Mouse (Mus musculus) neural tube, embryonic 11.5 days (tissue): ENCODE results near the gene Pde4d. TPM values are rescaled to one million over a fixed set of nuclear protein-coding genes. Genes with fewer than 3 reads are reported as not detected.
A peak's percentile ranks its signal among the peaks of the same experiment; 100 is the strongest.

ENCODE experiments used
- ATAC-seq: fragments of 200-750 bp; cut with Nextera tagmentation; 2 replicates; pipeline ENCODE4 v1.8.0; 2017; ENCODE audit warnings: moderate number of reproducible peaks, mild to moderate bottlenecking, moderate TSS enrichment, moderate library complexity; ENCODE audit not compliant: insufficient read depth, low FRiP score, low TSS enrichment
- DNase-seq: peaks from one replicate; pipeline ENCODE4 v3.0.0-alpha.2; 2015; ENCODE audit warnings: low spot score
- H3K27ac ChIP-seq: fragments of 300-500 bp; sonication (generic); 2 replicates; pipeline ENCODE4 v1.5.1; 2014; ENCODE audit warnings: low read depth, mild to moderate bottlenecking, low read length
- H3K27me3 ChIP-seq: fragments of 300-500 bp; sonication (generic); 2 replicates; pipeline ENCODE4 v1.6.1; 2014; ENCODE audit warnings: mild to moderate bottlenecking, low read length, mixed read lengths; ENCODE audit not compliant: control insufficient read depth, insufficient read depth
- H3K36me3 ChIP-seq: fragments of 300-500 bp; sonication (generic); 2 replicates; pipeline ENCODE4 v1.6.1; 2014; ENCODE audit warnings: mild to moderate bottlenecking, low read length, moderate library complexity, mixed read lengths; ENCODE audit not compliant: control insufficient read depth, insufficient read depth
- H3K4me1 ChIP-seq: fragments of 300-500 bp; sonication (generic); 2 replicates; pipeline ENCODE4 v1.6.1; 2014; ENCODE audit warnings: low read length, mixed read lengths; ENCODE audit not compliant: control insufficient read depth, insufficient read depth
- H3K4me2 ChIP-seq: fragments of 300-500 bp; sonication (generic); 2 replicates; pipeline ENCODE4 v1.6.1; 2014; ENCODE audit warnings: low read depth, mild to moderate bottlenecking, moderate library complexity
- H3K4me3 ChIP-seq: fragments of 300-500 bp; sonication (generic); 2 replicates; pipeline ENCODE4 v1.5.1; 2014; ENCODE audit warnings: low read depth, low read length
- H3K9ac ChIP-seq: fragments of 300-500 bp; sonication (generic); 2 replicates; pipeline ENCODE4 v1.6.1; 2014; ENCODE audit warnings: mild to moderate bottlenecking, low read length
- H3K9me3 ChIP-seq: fragments of 300-500 bp; sonication (generic); 2 replicates; pipeline ENCODE4 v1.6.1; 2016; ENCODE audit warnings: low read length; ENCODE audit not compliant: control insufficient read depth
- WGBS: fragments of 180-500 bp; shearing (Covaris S2); extraction: QIAGEN DNeasy Blood & Tissue Kit; methylation state at CpG from one replicate; pipeline ENCODE4 v1.1.7; 2014; 5-methylcytosine and 5-hydroxymethylcytosine counted together
- polyA plus RNA-seq: library from polyadenylated mRNA; unstranded; fragments of >200 nt; fragmentation: Nextera tagmentation; extraction: Ambion mirVana; gene quantifications from 2 replicates; pipeline ENCODE4 v1.2.1, GENCODE M21; 2014

Pde4d gene
- polyA plus RNA-seq, 1 experiment from 2014 or later, result 11.1 TPM

DNA sequence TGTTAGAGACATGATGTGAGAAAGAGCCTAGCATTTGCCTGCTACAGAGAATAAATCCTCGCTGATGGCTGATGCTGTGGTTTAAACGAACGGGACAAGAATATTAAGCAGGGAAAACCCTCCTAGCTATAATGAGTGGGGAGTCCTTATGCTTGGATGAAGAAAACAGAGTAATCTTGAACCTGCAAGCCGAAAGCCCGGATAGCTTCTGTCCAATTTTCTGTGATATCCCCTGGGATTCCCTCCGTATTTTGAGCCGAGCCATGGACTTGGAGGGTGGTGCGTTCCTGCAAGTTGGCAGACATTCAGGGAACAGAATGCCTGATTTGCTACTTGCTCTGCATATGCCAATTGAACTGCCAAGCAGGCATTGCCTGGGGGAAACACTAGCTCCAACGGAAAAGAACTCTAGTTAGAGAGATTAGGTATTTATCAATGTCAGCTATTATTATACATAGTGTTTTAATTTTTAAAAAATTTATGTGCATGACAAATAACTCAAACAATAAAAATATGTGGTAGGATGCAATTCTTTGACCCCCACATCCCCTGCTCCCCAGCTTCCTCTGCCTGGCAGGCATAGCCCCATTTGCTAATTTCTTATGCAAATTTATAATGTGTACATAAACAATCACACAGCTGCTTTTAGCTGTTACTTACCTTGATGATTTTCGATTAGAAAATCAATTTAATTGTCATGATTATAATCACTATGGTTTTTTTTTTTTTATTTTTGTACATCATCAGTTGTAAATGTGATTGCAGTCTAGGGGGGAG is 603.7 kb downstream of the Pde4d start:
- WGBS, result 75% methylated on average over 10 of the region's 10 CpGs
- H3K9me3 ChIP-seq, result no peaks in the 10 kb centered on the region
- no peak overlapping the region for H3K4me3 ChIP-seq
- no peak overlapping the region for H3K4me2 ChIP-seq
- H3K9ac ChIP-seq, result no peak overlapping the region
- no peaks in the 10 kb centered on the region for H3K4me1 ChIP-seq
- H3K27ac ChIP-seq, result no peak overlapping the region
- DNase-seq (no peak), ATAC-seq (0 out of 2 replicates have a peak, but pooled peaks have one; percentile 13)
- H3K27me3 ChIP-seq, result no peaks in the 10 kb centered on the region
- H3K36me3 ChIP-seq, result no peaks in the 10 kb centered on the region

DNA sequence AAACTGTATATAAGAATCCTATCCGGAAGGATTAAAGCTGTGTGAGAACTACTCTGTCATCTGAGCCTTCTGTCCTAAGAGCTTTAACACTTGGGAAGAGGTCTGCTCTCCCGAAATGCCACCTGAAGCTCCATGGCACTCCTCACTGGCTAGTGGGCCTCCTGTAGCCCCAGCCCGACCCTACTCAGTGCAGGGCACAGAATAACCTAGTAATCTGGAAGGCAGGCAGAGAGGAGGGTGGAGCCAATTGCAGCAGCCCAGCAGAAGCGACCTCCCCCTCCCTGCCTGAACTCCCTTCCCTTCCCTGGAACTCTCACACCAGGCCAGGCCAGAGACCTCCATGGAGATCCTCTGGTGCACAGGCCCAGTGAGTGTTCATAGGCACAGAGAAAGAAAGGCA is 608.3 kb downstream of the Pde4d start:
- no peaks in the 10 kb centered on the region for H3K36me3 ChIP-seq
- DNase-seq (no peak), ATAC-seq (no peak)
- H3K27me3 ChIP-seq, result no peaks in the 10 kb centered on the region
- no peaks in the 10 kb centered on the region for H3K4me1 ChIP-seq
- H3K4me2 ChIP-seq, result no peak overlapping the region
- no peaks in the 10 kb centered on the region for H3K9me3 ChIP-seq
- WGBS, result 29% methylated on average over 4 of the region's 4 CpGs
- H3K27ac ChIP-seq, result no peak overlapping the region
- no peak overlapping the region for H3K4me3 ChIP-seq
- H3K9ac ChIP-seq, result no peak overlapping the region

DNA sequence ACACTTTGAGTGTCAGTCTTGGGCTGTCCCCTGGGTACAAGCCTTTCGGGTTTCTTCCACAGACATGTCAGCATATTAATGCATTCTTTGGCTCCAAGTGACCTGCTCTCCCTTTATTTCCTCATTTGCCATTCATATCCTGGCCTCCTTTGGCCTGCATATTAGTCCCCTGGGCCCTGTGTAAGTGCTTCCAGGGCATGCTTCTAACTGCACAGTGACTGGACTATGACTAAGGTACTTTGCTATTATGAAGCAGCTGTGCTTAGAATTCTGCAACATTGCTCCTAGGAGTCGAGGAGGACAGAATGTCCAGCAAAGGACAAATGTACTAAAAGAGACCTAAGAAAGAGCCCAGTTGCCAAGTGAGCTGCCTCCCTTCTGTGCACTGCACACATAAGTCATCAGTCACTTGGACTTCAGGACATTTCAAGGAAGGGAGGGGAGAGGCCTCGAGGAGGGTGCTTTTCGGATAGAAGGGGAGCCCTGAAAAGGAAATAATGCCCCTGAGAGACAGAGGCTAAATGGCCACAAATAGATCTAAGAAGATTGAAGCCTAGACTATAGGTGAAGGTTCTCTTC is 616.9 kb downstream of the Pde4d start:
- Histone ChIP-seq H3K4me2 (no peak overlapping the region), H3K27ac (no peak overlapping the region), H3K36me3 (no peaks in the 10 kb centered on the region), H3K4me1 (no peaks in the 10 kb centered on the region), H3K9ac (no peak overlapping the region), H3K27me3 (no peaks in the 10 kb centered on the region), H3K4me3 (no peak overlapping the region), H3K9me3 (no peaks in the 10 kb centered on the region)
- DNase-seq (peak; percentile 19), ATAC-seq (no peak)
- 74% methylated on average over 4 of the region's 4 CpGs for WGBS

DNA sequence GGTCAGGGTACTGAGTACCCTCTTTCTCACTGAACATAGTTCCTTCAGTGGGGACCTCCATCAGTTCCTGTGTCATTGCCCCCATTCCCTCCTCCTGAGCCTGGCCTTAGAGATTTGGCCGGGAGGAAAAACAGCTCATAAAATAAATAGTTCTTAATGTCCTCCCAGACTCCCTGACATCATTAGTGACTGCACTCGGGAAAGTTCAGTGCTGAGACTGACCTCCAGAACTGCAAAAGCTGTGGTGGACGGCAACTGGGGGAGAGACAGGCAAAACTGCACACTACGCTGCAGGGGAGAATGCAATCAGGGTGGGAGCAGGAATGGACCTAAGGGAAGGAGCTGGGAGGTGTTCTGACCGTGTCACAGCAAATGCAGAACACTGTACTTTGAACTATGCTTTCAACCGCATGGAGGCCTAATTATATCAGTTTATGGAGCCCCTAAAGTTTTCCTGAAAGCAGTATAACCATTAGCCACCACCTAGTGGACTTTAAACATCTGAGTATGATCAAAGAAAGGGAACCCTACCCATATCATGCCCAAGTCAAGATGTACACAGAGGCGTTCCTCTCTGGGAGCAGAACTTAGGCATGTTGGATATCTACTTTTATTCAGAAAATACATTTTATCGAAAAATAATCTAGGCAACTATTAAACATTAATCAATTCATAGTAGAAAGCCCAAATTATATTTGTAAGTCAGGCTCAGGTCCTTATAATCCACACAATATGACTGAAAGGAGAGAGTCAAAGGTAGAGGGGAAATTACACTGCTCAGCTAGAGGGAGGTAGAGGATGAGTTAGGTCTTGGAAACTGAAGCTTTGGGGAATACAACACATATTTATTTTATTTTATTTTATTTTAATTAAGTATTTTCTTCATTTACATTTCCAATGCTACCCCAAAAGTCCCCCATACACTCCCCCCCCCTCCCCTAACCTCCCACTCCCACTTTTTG is 618.8 kb downstream of the Pde4d start:
- H3K27me3 ChIP-seq, result no peaks in the 10 kb centered on the region
- no peak overlapping the region for H3K27ac ChIP-seq
- H3K4me2 ChIP-seq, result no peak overlapping the region
- 57% methylated on average over 8 of the region's 8 CpGs for WGBS
- DNase-seq (no peak), ATAC-seq (no peak)
- H3K9me3 ChIP-seq, result no peaks in the 10 kb centered on the region
- H3K36me3 ChIP-seq, result no peaks in the 10 kb centered on the region
- no peak overlapping the region for H3K9ac ChIP-seq
- no peak overlapping the region for H3K4me3 ChIP-seq
- H3K4me1 ChIP-seq, result no peaks in the 10 kb centered on the region

DNA sequence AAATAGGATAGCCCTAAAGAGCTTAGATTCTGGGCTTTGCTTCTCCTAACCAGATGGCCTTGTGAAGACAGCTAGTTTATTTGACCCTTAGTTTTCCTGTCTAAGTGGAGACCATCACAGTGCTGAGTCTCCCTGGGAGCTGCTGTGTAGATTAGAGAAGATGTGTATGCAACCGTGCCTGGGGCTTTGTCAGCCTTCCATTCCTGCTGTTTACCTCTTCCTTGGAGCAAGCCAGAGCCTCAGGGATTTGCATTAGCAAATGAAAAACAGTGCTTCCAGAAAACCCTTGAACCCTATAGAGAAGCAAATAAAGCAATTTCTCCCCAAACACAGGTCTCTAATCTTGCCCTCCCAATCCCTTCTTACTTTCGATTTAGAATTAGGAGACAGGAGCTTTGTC is 623.6 kb downstream of the Pde4d start:
- Histone ChIP-seq H3K4me1 (no peaks in the 10 kb centered on the region), H3K4me3 (no peak overlapping the region), H3K9ac (no peak overlapping the region), H3K4me2 (no peak overlapping the region), H3K36me3 (no peaks in the 10 kb centered on the region), H3K27ac (no peak overlapping the region), H3K9me3 (no peaks in the 10 kb centered on the region), H3K27me3 (no peaks in the 10 kb centered on the region)
- 19% methylated on average over 2 of the region's 2 CpGs for WGBS
- DNase-seq (no peak), ATAC-seq (no peak)

DNA sequence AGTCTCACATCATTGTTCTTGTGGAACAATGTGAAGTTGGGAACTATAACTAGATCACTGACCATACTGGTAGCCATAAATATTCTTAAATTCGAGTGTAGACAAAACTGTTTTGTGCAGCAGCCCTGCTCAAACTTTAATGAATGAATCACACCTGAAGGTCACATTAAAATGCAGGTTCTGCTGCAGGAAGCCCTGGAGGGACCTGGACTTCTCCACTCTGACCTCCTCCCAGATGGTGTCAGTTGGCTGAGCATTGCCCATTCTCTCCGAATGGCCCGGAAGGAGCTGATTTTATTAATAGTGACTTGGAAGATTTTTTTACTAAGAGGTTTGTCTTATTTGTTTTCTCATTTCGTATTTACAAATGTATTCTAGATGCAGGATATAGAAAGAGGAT is 624.3 kb downstream of the Pde4d start:
- ATAC-seq, result no peak
- DNase-seq, result no peak
- WGBS, result 54% methylated on average over 4 of the region's 4 CpGs

DNA sequence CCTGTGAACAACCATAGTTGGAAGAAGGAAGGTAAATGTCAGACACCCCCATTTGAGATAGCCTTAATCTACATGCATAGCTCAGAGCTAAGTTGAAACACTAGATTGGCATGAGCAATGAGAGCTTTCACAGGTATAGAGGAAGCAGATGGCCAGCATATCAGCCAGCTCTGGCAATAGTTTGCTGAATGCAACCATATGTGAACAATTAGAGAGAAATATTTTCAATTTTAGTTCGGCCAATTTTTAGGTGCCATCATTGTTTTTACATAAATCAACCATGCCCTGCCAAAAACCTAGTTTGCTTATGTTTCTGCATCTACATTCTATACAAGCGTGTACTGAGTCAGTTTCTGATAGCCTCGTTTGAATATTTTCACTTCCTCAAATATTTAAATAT is 642.9 kb downstream of the Pde4d start:
- no peak overlapping the region for H3K4me2 ChIP-seq
- H3K9ac ChIP-seq, result no peak overlapping the region
- no peak for DNase-seq
- 83% methylated on average over 3 of the region's 3 CpGs for WGBS
- H3K36me3 ChIP-seq, result no peaks in the 10 kb centered on the region
- no peak overlapping the region for H3K4me3 ChIP-seq
- H3K27me3 ChIP-seq, result no peaks in the 10 kb centered on the region
- ATAC-seq, result no peak
- H3K27ac ChIP-seq, result no peak overlapping the region
- no peaks in the 10 kb centered on the region for H3K4me1 ChIP-seq
- no peaks in the 10 kb centered on the region for H3K9me3 ChIP-seq

More for the DNA sequence above, 624.3 kb downstream of the Pde4d start:
- Histone ChIP-seq H3K4me3 (no peak overlapping the region), H3K36me3 (no peaks in the 10 kb centered on the region), H3K27me3 (no peaks in the 10 kb centered on the region), H3K4me1 (no peaks in the 10 kb centered on the region), H3K9ac (no peak overlapping the region), H3K9me3 (no peaks in the 10 kb centered on the region), H3K4me2 (no peak overlapping the region), H3K27ac (no peak overlapping the region)

DNA sequence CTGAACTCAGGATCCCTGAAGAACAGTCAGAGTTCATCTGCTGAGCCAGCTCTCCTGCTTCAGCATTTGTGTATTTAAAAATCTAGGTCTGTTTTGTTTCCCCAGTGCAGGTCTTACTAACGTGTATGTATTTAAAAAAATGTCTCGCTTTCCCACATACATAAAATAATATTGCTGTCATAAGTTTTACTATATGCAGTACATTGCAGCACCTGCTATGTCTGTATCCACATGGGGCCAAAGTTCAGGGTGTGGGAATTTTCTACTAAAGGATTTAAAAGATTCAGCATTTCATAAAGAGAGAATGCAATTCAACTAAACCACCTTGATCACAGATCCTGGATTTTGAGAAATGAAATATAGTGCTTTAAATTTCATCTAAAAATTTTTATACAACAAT is 646.9 kb downstream of the Pde4d start:
- Histone ChIP-seq H3K27ac (no peak overlapping the region), H3K36me3 (no peaks in the 10 kb centered on the region), H3K27me3 (no peaks in the 10 kb centered on the region), H3K9me3 (no peaks in the 10 kb centered on the region), H3K4me3 (no peak overlapping the region), H3K4me1 (no peaks in the 10 kb centered on the region), H3K4me2 (no peak overlapping the region), H3K9ac (no peak overlapping the region)
- DNase-seq, result no peak
- no peak for ATAC-seq
- WGBS, result 72% methylated on average over 2 of the region's 2 CpGs
